Mouse (Mus musculus) A20 (cell line): ENCODE results near the gene Bend3.
"Not testable (repeated sequence)": the region's sequence is repeated elsewhere in the genome, so short reads cannot be mapped to it uniquely, and the experiment has no call there.

Experiments
- DNase-seq: peaks from one replicate; pipeline ENCODE4 v3.0.0-alpha.2; 2011; ENCODE audit warnings: low read depth, low spot score

The Bend3 gene

DNA sequence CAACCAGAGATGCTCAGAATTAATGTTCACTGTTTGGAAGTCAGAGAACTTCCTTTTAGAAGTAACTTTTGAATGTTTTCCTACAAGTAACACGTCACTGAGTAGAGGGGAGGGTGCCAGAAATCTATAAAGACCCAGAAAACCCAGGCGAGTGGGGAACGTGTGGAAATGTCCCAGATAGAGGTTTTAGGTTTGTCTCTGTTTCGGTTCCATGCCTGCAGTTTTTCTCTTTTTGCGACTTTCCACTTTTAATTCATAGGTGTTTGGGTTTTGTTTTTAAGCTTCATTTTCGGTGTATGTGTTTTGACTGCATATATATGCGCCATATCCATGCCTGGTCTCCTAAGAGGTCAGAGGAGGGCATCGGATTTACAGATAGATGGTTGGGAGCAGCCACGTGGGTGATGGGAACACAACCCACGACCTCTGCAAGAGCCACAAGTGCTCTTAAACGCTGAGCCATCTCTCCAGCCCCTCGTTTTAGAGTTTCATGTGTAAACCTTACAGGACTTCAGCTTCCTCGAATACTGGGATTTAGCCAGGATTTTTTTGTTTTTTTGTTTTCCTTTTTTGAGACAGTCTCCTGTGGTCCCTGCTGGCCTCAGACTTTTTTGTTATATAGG is 1.7 kb downstream of the Bend3 start:
- DNase-seq, result no peak

DNA sequence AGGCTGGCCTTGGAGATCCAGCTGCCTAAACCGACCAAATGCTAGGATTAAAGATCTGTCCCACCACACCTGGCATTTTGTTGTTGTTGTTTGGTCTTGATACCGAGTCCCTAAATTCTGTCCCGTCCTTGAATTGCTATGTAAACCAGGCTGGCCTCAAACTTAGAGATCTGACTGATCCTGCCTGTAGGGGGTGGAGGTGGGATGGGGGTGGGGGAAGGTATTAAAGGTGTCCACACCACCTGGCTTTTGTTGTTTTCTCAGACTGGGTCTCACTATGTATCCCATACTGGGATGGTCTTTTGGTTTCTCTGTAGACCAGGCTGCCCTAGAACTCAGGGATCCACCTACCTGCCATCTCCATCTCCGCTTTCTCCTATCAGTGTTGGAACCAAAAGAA is 2.5 kb downstream of the Bend3 start:
- no peak for DNase-seq

DNA sequence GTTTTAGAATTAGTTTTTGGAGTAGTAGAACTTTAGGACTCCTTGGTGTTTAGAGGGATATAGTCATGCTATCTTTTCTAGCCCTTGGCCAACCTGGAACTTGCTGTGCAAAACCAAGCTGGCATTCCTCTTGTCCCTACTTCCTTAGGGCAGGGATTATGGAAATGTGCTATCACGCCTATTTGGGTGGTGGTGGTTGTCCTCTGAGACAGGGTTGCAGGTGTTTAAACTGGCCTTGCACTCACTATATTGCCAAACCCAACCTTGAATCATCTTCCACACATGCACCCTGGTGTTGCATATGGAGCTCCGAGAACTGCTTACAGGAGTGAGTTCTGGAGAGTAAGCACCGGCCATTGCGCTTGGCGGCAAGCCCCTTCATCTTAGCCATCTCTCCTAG is 3.4 kb downstream of the Bend3 start:
- no peak for DNase-seq

DNA sequence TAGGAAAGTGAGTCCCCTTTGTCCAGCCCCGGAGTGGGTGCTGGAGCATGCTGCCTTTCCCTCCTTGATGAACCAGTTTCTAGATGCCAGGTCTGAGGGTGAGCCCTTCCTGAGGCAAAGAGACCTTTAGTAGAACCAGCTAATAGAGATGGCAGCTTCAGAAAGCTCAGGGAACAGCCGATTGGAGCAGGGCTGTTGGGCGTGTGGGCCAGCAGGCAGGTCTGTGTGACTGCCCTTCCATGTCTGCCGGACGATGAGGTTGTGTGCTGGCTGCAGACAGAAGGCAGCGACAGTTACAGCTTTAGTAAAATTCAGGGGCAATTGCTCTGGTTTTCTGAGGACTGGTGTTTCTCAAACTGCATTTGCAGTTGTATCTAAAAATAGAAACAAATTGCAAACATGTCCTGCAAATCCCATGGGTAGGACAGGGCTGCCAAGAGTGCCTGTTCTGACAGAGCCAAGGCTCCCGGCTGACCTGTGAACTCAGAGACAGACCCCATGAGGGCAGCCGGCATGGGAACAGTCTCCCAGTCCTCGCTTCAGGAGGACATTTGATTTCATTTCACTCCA is 4.9 kb downstream of the Bend3 start:
- no peak for DNase-seq

DNA sequence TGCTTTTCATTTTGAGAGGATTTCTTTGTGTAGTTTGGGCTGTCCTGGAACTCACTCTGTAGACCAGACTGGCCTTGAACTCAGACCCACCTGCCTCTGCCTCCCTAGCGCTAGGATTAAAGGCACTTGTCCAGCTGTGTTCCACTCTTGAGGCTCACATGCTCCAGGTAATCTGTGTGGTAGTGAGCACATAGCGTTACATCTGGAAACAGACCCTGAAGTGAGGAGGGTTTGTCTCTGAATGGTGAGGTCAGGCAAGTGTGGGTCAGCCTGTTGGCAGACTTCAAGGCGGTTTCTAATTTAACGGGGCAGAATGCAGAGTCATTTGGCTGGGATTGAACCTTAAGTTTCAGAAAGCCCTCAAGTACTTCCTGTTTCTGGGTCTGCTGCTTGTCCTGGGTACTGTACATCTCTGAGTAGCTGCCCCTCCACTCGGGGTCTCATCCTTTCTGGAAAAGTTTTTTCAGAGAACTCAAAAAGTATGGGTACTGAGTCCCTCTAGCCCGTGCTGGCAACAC is 7.2 kb downstream of the Bend3 start:
- DNase-seq, result peak; percentile 69

DNA sequence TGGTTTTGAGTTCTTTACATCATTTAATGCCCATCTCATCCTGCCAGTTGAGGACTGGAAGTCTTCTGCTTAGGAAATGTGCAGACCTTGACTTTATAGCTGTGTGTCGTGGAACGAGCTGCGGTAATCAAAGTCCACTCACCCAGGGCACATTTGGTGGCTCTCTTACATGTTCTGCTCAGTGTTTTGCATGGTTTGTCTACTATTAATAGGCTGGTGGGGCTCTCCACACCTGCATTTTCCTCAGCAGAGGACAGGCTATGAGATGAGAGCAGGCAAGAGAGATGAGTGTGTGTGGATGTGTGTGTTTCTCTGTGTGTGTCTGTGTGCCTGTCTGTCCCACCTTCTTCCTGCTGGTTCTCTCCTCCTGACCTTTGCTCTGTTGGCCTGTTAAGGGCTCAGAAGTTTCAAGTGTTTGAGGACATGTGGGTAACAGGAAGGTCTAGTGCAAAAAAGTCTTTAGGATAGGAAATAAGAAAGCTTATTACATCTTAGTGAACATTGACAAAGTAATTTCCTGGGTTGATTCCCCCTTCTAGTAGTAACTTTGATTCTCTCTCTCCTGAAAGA is 8.9 kb downstream of the Bend3 start:
- DNase-seq, result peak; percentile 78

DNA sequence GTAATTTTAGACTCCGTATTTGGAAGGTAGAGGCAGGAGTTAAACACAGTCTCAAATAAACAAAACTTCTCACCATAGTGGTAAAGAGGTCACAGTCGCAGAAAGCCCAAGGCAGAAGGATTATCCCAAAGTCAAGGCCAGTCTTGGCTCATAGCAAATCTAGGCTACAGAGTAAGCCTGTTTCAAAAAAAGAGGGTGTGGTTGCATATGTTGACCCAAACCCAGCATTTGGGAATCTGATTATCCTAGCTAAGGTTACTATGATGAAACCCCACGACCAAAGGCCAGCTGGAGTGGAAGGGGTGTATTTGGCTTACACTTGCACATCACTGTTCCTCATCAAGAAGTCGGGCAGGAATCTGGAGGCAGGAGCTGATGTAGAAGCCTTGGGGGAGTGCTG is 9.6 kb downstream of the Bend3 start:
- DNase-seq, result no peak

DNA sequence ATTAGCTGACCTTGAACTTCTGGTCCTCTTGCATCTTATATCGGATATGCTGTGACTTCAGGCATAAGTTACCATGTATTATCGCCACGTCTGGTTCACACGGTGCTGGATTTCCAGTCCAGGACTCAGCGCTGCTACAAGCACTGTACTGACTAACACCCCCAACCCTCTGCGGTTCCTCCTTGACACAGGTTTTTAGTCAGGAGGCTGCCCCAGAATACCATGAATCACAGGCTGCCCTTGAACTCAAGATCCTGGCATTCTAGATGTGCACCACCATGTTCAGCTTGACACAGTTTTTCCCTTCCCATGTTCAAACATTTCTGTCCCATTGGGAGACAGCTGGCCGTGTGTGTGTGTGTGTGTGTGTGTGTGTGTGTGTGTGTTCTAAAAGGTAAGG is 10.5 kb downstream of the Bend3 start:
- no peak for DNase-seq

DNA sequence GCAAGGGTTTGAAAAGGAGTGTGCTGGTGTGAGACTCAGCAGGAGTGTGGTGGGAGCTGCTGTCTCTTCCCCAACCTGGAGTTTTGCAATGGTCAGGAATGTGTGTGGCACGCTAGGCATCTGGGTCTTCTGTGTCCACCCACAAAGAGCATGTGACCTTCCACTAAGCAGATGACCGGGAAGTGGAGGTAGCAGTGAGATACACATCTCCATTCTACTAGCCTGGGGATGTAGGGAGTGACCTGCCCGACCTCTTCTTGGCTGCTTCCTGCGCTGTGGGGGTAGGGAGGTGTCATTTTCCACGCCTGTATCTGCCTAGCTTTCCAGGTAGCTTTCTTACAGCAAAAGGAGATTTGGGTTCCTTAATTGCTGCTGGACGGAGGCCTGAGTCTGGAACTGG is 10.9 kb downstream of the Bend3 start:
- DNase-seq, result no peak

DNA sequence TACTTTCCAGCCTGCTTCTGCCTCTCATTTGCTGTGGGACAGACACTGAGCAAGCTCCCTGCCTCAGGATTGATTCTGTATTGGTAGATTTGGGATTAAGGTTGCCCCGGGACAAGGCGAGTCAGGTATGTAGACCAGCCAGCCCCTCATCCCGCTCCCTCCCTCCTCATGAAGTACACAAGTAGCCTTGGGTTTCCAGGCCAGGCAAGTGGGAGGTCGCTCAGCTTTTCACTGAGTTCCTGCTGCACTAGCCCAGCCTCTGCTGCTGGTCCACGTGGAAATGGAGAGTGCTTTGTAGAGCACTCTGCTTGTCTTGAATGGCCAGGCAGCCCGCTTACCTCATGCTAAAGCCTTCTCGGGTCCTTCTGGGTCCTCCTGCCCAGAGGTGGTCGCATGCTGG is 11.4 kb downstream of the Bend3 start:
- no peak for DNase-seq

DNA sequence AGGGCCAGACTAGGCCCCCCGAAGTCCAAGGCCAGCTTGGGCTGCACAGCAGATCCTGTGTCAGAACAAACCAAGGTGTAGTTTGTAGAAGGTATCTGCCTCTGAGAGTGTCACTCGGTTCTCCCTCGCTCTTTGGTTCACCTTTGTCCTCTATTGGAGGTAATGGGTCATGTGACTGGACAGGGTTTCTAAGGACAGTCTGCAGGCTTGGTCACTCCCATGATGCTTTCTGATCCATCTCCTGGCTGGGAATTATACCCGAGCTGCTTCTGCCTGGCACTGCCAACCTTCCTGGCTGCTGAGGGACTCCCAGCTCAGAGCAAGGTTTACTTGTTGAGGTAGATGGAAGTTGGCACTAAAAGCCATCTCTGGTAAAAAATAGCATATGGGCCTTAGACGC is 12.2 kb downstream of the Bend3 start:
- DNase-seq, result no peak

DNA sequence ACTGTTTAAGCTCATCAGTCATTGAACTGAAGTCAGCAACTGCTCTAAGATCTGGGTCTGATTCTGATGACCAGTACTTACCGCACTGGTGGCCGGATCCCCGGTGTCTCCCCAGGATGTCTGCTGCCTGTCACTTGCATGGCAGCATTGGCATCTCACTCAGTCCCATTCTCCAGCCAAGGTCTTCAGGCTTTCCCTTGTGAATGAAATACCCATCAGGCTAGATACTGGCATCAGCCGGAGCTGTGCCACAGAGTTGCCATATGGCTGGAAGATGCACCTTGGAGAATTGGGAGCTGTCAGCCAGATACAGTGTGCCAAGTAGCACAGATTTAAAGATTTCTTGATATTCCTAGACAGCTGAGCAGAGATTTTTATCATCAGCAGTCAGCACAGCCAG is 24.0 kb downstream of the Bend3 start:
- no peak for DNase-seq

DNA sequence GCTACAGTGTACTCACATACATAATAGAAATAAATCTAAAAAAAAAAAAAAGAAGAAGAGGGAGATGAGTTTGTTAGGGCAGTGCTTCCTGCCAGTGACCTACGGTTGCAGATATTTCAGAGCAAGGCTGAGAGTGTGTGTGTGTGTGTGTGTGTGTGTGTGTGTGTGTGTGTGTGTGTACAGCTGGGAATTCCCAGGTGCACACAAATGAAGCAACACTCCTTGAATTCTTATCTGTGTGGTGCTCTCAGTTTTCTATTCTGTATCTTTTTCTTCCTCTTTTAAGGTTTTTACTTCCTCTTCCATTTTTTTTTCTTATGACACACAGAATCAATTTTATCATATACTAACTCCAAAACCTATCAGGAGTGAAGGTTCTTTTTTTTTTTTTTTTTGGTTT is 25.7 kb downstream of the Bend3 start:
- DNase-seq, result peak; percentile 75

DNA sequence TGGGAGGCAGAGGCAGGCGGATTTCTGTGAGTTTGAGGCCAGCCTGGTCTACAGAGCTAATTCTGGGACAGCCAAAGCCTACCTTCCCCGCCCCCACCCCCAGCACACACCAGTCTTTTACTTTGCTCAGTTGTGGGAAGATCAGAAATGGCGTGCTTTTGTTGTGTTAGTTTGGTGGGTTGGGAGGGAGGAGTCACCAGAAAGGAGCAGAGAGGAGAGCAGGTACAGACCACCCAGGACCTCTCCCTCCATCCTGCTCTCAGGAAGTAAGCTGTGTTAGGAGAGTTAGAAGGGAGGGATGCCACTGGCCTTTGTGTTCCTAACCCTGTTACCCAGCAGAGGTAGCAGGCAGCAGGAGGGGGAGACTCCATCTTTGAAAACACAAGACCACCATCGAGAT is 28.4 kb downstream of the Bend3 start:
- DNase-seq, result no peak

DNA sequence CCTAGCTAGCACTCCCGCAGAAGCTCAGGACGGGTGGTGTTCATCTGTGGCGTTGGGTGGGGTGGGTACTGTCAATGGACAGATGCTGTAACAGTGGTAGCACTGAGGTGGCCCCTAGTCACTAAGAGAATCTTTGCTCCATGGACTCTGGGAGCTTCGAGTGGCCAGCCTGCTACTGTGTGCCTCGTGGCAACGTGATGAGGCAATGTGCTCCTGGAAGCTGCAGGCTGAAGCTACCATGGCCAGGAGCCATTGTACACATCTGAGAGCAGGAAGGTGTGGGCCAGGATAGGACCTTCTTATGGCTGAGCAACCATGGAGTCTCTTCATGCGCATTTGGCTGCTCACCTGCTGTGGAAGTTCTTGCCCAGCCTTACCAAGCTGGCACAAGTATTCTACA is 30.6 kb downstream of the Bend3 start:
- no peak for DNase-seq

DNA sequence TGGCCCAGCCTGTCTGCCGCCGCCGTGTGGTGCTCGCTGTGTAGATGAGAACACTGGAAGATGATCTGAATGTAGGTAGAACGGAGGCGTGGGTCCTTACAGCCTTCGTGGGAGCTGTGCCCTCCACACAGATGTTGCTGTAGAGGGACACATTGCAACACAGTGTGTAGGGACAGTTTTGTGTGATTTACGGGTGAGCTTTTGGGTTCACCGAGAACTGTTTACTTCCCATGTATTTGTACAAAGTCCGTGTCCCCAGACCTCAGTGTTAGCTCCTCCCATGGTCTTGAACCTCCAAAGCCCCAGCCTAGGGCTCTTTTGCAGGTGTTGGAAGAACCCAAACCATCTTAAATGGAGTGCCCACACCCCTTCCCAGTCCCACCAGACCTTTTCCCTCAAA is 34.3 kb downstream of the Bend3 start:
- DNase-seq, result no peak

DNA sequence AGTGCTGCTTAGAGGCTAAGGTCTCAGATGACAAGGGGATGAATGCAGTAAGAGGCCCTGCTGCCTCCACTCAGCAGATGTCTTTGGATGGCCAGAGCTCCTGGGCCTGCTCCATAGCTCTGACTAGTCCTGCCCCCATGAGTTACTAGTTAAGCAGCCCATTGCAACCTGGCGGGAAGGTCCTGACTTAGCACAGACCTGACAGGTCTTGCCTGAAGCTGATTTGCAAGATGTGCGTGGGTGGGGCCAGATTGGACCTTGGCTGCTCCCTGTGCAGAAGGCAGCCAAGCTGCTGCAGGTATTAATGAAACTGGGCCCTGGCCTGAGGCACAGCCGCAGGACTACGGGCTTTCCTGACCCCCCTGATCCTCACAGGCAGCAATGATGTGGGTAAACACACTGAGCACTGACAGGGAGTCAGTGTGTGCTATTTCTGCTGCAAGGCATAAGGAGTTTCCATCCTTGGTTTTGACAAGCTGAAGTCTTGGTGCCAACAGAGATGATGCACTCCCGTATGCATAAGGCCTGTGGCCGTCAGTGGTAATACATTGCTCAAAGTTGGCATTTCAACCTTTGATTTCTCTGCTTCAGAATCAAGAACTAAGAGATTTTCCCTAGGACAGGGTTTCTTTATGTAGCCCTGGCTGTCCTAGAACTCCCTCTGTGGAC is 38.5 kb downstream of the Bend3 start:
- DNase-seq, result no peak

DNA sequence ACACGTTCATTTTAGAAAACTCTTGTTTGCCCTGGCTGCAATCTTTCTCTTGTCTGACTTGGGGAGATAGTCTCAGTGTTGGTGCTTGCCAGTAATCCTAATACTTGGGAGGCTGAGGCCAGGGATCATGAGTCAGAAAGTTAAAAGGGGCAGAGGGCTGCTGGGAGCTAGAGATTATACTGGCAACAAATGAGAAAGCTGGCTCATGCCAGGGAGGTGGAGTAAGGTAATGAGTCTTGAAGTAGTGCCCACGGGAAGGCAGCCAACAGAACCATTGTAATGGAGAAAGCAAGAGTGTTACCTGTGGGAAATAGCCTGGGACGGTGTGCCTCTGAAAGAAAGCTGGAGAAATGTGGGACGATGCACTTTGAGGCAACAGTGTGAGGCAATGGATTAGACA is 39.2 kb downstream of the Bend3 start:
- no peak for DNase-seq

DNA sequence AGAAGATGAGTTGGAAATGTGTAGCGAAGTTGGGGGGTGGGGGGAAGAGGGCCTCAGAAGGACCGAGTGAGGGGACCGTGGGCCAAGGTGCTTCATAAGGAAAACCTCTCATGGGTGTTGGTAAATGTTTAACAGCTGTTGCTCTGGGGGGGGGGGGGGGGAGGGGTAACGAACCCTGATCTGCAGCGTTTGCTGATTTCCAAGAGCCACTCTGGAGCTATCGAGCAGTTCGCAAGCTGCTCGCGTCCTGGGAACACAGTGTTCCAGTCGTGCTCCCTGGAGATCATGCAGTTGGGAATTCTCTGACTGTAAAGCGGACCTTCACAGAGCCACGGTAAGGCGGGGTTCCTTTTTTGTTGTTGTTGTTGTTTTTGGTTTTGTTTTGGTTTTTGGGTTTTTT is 39.7 kb downstream of the Bend3 start:
- DNase-seq, result no peak

DNA sequence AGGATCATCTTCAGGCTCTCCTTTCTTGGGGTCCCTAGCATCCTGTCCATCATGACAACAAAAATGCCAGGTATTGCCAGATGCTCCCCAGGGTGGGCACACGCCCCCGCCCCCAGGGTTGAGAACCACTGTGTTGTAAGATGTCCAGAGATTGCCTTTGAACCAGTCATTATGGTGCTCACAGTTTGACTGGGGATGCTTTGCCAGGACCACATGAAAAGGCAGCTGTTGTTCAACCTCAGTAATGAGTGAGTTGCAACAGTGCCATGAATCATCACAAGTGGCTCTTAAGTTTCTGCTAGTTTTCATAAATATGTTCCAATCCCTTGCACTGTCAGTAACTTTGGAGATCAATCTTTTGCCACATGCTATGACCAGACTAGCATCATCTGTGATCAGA is 41.3 kb downstream of the Bend3 start:
- DNase-seq, result no peak

DNA sequence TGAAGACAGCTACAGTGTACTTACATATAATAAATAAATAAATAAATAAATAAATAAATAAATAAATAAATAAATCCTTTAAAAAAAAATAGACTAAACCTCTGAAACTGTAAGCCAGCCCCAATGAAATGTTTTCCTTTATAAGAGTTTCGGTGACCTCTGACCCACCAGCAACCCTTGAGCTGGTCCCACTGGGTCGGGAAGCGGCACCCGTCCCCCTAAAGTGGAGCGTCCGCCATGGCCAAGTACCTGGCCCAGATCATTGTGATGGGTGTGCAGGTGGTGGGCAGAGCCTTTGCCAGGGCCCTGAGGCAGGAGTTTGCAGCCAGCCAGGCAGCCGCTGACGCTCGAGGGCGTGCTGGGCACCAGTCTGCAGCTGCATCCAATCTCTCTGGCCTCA is 45.3 kb downstream of the Bend3 start, which contains the start of gene Gm9803:
Gm9803 (plus strand) TSS at position 154 of the 400 bp plus-strand sequence.
- not testable (repeated sequence) for DNase-seq

DNA sequence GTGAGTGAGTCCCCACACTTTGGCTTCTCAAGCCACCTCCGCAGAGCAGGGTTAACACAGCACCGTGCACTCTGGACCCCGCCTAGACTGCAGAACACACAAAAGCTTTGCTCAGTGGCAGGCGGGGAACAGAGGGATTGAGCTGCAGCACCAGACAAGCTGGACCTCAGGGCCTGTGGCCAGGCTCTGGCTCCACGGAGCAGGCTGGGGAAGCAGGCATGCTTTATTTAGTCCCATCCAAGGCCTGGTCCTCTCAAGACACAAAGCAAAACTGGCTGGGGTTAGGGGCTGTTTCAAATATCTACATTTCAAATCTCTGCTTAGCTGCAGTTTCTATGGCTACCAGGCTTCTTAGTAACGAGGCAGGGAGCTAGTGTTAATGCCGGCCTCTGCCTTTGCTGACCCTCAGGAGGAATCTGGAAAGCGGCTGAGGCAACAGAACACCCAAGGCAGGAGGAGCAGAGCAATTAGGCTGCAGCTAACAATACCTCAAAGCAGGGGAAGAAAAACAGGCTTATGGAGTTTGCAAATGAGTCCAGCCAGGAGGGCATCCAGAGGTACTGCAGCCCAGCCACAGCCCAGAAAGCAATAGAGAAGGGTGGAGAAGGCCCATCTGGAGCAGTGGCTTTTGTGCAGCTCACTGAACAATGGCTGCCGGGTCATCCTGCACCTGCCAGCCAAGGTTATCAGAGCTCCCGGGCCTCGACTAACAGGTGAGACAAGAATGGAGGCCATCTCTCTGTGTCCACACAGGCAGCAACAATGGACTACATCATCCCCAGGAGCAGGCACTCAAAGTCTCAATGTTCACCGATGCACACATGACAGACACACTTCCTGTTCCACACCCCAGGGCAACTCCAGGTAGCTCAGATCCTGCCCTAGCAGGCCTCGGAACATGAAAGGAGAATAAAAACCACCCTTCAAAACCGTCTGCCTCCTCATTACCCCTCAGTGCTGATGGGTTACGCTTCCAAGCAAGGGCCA is 48.9 kb downstream of the Bend3 start:
- DNase-seq, result no peak
